Mouse (Mus musculus) forebrain, postnatal 0 days (tissue): ENCODE measurements around the gene Sfxn2. TPM values are rescaled to one million over a fixed set of nuclear protein-coding genes. Genes with fewer than 3 reads are reported as not detected.

Experiments used
- ATAC-seq: fragments of 200-750 bp; cut with Nextera tagmentation; 2 replicates; pipeline ENCODE4 v1.8.0; 2017; ENCODE audit warnings: mild to moderate bottlenecking, moderate library complexity
- DNase-seq: peaks from one replicate; pipeline ENCODE4 v3.0.0-alpha.2; 2015
- H3K27ac ChIP-seq: fragments of 300-500 bp; sonication (generic); 2 replicates; pipeline ENCODE4 v1.5.1; 2014; ENCODE audit warnings: low read depth, mild to moderate bottlenecking, antibody characterized with exemption, low read length, moderate library complexity, mixed read lengths
- H3K27me3 ChIP-seq: fragments of 300-500 bp; sonication (generic); 2 replicates; pipeline ENCODE4 v1.6.1; 2014; ENCODE audit warnings: mild to moderate bottlenecking, low read length, mixed read lengths; ENCODE audit not compliant: insufficient read depth
- H3K36me3 ChIP-seq: fragments of 300-500 bp; sonication (generic); 2 replicates; pipeline ENCODE4 v1.6.1; 2014; ENCODE audit warnings: mild to moderate bottlenecking, moderate library complexity; ENCODE audit not compliant: insufficient read depth
- H3K4me1 ChIP-seq: fragments of 300-500 bp; sonication (generic); 2 replicates; pipeline ENCODE4 v1.6.1; 2014; ENCODE audit warnings: antibody characterized with exemption; ENCODE audit not compliant: insufficient read depth
- H3K4me2 ChIP-seq: fragments of 300-500 bp; sonication (generic); 2 replicates; pipeline ENCODE4 v1.6.1; 2014; ENCODE audit warnings: low read depth, mild to moderate bottlenecking, moderate library complexity
- H3K4me3 ChIP-seq: fragments of 300-500 bp; sonication (generic); 2 replicates; pipeline ENCODE4 v1.5.1; 2014; ENCODE audit warnings: low read depth, low read length, mixed read lengths
- H3K9ac ChIP-seq: fragments of 300-500 bp; sonication (generic); 2 replicates; pipeline ENCODE4 v1.6.1; 2014; ENCODE audit warnings: mild to moderate bottlenecking
- H3K9me3 ChIP-seq: fragments of 300-500 bp; sonication (generic); 2 replicates; pipeline ENCODE4 v1.6.1; 2016; ENCODE audit warnings: low read length
- CTCF ChIP-seq: sonication (generic); IDR thresholded peaks from 2 replicates; pipeline ENCODE4 v1.5.1; 2016; ENCODE audit warnings: antibody characterized with exemption, control low read depth, low read depth
- WGBS: fragments of 180-500 bp; shearing (Covaris S2); extraction: QIAGEN DNeasy Blood & Tissue Kit; methylation state at CpG from one replicate; pipeline ENCODE4 v1.1.7; 2014; 5-methylcytosine and 5-hydroxymethylcytosine counted together
- polyA plus RNA-seq: library from polyadenylated mRNA; unstranded; fragments of >200 nt; fragmentation: Nextera tagmentation; extraction: Ambion mirVana; gene quantifications from 2 replicates; pipeline ENCODE4 v1.2.1, GENCODE M21; 2015
- total RNA-seq: library from RNA; depleted of rRNA; stranded (reverse); fragments of >200 nt; gene quantifications from 2 replicates; pipeline ENCODE4 v1.2.3, GENCODE M21; 2014

Sfxn2 gene
- total and polyA plus RNA-seq, 2 experiments from 2014 or later, result 10.6 to 12.6 TPM

DNA sequence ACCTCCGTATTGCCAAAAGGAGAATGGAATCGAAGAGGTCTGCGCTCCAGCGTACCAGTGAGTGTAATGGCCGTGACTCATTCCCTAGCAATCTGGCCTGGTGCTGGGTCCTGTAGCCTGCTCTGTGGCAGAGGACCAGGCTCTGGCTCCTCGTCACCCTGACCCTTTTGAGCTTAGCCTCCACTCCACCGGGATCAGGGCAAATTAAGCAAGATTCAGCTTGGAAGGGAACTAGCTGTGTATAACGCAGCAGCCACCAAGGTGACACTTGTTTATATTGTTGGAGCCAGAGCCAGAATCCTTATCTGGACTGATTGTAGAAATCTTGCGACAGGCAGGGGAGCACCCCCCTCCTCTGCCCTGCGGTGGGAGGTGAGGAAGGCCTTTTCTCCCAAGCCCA, 55.2 kb downstream of the Sfxn2 start:
- H3K4me2 ChIP-seq, result no peak overlapping the region
- no peaks in the 10 kb centered on the region for H3K27me3 ChIP-seq
- WGBS, result 89% methylated on average over 10 of the region's 10 CpGs
- no peaks in the 10 kb centered on the region for H3K9me3 ChIP-seq
- no peak overlapping the region for H3K4me3 ChIP-seq
- ATAC-seq (no peak), DNase-seq (no peak)
- H3K27ac ChIP-seq, result no peak overlapping the region
- TF ChIP-seq CTCF, result no peak
- no peak overlapping the region for H3K9ac ChIP-seq
- peaks cover 4% of the 10 kb centered on the region; the same call in 1 of the 2 replicates for H3K36me3 ChIP-seq
- 0 out of 2 replicates have a peak, but pooled peaks cover 3% of the 10 kb centered on the region for H3K4me1 ChIP-seq

DNA sequence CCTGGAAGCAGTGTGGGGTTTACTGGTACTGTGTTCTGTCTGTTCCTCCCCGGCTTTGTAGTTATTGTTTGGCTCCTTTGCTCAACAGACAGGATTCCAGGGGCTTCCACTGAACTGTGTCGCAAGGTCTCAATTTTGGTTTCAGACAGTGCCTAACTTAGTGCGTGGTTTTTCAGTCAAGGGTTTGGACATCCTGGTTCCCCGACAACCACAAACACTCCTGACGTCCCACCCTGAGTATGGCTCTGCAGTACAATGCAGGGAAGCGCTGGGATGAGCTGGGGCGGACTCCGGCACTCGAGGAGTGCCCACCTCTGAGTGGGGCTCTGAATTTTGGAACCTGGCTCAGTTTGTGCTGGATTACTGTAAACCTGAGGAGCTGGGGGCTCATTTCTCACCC, 56.6 kb downstream of the Sfxn2 start:
- H3K27me3 ChIP-seq, result no peaks in the 10 kb centered on the region
- H3K9ac ChIP-seq, result no peak overlapping the region; the same call in 1 of the 2 replicates
- no peaks in the 10 kb centered on the region for H3K4me1 ChIP-seq
- no peak overlapping the region for H3K27ac ChIP-seq
- no peaks in the 10 kb centered on the region for H3K9me3 ChIP-seq
- WGBS, result 77% methylated on average over 9 of the region's 9 CpGs
- no peak overlapping the region for H3K4me3 ChIP-seq
- no peak for TF ChIP-seq CTCF
- H3K36me3 ChIP-seq, result peaks cover 4% of the 10 kb centered on the region; the same call in 1 of the 2 replicates
- no peak for ATAC-seq
- H3K4me2 ChIP-seq, result no peak overlapping the region
- DNase-seq, result no peak

DNA sequence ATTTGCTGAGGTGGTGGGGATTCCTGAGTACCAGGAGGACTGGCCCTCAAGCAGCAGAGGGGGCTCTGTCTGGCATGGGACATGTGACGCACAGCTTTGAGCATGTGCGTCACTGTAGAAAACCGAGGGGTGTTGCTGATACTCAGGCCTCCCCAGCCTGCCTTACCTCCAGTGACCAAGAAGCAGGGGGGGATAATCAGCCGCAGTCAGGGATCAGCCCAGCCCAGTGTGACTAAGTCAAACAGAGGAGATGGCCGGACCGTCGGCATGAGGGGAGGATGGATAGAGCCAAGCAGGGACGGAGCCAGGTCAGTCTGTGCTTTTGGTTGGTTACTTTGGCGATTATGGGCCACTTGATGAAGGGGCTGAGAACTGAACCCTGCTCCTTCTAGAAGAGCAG, 58.5 kb downstream of the Sfxn2 start:
- ATAC-seq, result no peak
- H3K4me2 ChIP-seq, result no peak overlapping the region
- H3K9me3 ChIP-seq, result no peaks in the 10 kb centered on the region
- no peak overlapping the region for H3K4me3 ChIP-seq
- no peaks in the 10 kb centered on the region for H3K4me1 ChIP-seq
- no peak overlapping the region for H3K27ac ChIP-seq
- 85% methylated on average over 9 of the region's 9 CpGs for WGBS
- no peak for DNase-seq
- H3K9ac ChIP-seq, result no peak overlapping the region
- H3K36me3 ChIP-seq, result peaks cover 4% of the 10 kb centered on the region; the same call in 1 of the 2 replicates
- no peaks in the 10 kb centered on the region for H3K27me3 ChIP-seq
- no peak for TF ChIP-seq CTCF

DNA sequence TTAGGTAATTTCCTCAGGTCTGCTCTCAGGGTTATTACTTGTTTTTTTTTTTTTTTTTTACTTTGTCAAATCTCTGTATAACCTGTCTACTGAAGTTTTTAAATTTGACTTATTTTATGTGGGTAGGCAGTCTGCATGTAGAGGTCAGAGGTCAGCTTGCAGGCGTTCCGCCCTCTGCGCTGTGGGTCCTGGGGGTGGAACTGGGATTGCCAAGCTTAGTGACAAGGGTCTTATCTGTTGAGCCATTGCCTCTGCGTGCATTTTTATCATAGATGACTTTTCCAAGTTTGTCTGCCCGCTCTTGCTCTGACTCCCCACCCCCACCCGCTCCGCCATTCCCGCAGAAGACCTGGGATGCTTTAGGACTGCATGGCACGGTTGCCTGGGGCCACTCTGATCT, 62.6 kb downstream of the Sfxn2 start:
- no peak overlapping the region for H3K27ac ChIP-seq
- H3K4me1 ChIP-seq, result no peaks in the 10 kb centered on the region
- DNase-seq, result no peak
- WGBS, result 80% methylated on average over 9 of the region's 9 CpGs
- no peak overlapping the region for H3K4me2 ChIP-seq
- H3K9me3 ChIP-seq, result no peaks in the 10 kb centered on the region
- H3K9ac ChIP-seq, result no peak overlapping the region
- TF ChIP-seq CTCF, result no peak
- H3K27me3 ChIP-seq, result no peaks in the 10 kb centered on the region
- H3K36me3 ChIP-seq, result 0 out of 2 replicates have a peak, but pooled peaks cover 6% of the 10 kb centered on the region
- ATAC-seq, result no peak
- H3K4me3 ChIP-seq, result no peak overlapping the region

DNA sequence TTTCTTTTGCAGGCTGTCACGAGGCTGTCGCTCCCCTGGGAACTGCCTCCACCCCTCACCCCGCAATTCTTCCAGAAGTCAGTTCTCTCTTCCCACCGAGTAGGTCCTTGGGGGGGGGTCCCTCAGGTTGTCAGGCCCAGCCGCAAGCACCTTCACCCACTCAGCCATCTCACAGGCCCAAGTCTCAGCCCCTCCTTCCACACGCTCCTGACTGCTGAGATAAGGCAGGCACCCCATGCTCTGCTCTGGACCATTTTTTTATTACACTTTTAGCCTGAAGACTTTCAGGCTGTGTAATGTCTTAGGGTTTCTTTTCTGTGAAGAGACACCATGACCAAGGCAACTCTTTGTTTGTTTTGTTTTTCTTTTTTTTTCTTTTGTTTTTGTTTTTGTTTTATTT, 64.4 kb downstream of the Sfxn2 start:
- no peak overlapping the region for H3K9ac ChIP-seq
- no peak overlapping the region for H3K4me2 ChIP-seq
- ATAC-seq (no peak), DNase-seq (no peak)
- H3K4me1 ChIP-seq, result no peaks in the 10 kb centered on the region
- H3K9me3 ChIP-seq, result no peaks in the 10 kb centered on the region
- H3K27ac ChIP-seq, result no peak overlapping the region
- WGBS, result 86% methylated on average over 6 of the region's 6 CpGs
- H3K4me3 ChIP-seq, result no peak overlapping the region
- H3K27me3 ChIP-seq, result no peaks in the 10 kb centered on the region
- no peak for TF ChIP-seq CTCF
- H3K36me3 ChIP-seq, result 0 out of 2 replicates have a peak, but pooled peaks cover 6% of the 10 kb centered on the region

DNA sequence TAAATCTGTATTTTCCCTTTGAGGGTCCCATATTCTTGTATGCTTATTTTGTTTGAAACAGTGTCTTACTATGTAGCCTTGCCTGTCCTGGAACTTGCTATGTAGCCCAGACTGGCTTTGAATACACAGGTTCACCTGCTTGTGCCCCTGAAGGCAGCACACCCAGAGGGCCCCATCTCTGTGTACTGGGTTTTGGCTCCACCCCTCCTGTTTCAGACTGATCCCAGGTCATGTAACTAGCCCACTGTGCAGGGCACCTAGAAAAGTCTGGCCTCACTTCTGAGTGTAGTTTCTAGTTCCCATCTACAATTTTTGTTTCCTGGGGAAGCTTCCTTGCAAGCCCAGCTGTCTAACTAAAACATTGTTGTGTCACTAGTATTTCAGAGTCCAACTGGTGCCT, 65.9 kb downstream of the Sfxn2 start:
- Histone ChIP-seq H3K4me3 (no peak overlapping the region), H3K27me3 (no peaks in the 10 kb centered on the region), H3K9ac (no peak overlapping the region), H3K4me1 (peaks cover 6% of the 10 kb centered on the region), H3K36me3 (0 out of 2 replicates have a peak, but pooled peaks cover 6% of the 10 kb centered on the region), H3K27ac (no peak overlapping the region), H3K4me2 (no peak overlapping the region), H3K9me3 (no peaks in the 10 kb centered on the region)
- no peak for ATAC-seq
- no peak for DNase-seq
- TF ChIP-seq CTCF, result no peak

DNA sequence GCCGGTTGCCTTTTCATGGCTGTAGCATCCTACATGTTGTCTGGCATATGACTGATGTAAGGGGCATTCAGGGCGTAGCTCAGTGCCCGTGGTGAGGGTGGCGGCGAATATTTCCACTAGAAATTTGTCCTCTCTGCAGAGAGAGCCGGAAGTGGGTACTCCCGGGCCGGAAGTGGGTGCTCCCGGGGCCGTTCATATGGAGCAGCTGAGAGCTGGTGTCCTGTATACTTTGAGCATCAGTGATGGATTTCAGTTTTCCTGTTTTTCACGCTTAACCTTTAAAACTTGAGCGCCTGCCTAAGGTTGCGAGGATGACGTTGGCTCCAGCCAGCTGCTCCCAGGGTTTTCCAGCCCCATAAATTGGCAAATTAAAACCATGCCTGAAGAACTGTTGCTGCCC, 66.3 kb downstream of the Sfxn2 start:
- no peak for TF ChIP-seq CTCF
- 0 out of 2 replicates have a peak, but pooled peaks cover 6% of the 10 kb centered on the region for H3K36me3 ChIP-seq
- no peak overlapping the region for H3K4me2 ChIP-seq
- peaks cover 6% of the 10 kb centered on the region for H3K4me1 ChIP-seq
- no peak overlapping the region for H3K4me3 ChIP-seq
- H3K27ac ChIP-seq, result no peak overlapping the region
- DNase-seq, result no peak
- no peak overlapping the region for H3K9ac ChIP-seq
- no peaks in the 10 kb centered on the region for H3K27me3 ChIP-seq
- no peaks in the 10 kb centered on the region for H3K9me3 ChIP-seq
- no peak for ATAC-seq
- 91% methylated on average over 14 of the region's 14 CpGs for WGBS

DNA sequence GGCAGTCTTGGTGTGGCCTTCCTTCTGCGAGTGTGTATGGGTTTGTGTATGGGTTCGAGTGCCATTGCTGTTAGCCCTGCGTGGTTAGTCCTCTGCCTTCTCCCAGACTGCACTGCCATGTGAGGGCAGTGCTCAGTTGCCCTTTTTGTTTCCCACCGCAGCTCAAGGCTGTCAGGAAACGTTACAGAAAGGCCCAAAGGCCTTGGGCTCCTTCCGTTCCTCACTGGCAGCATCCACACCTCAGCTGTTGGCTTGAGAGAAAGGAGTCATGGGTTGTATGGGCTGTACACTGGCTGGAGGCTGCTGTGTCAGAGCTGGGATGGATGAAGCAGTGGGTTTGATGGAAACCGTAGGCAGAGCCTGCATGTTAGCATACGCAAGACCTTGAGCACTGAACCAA, 67.6 kb downstream of the Sfxn2 start:
- TF ChIP-seq CTCF, result no peak
- 84% methylated on average over 8 of the region's 8 CpGs for WGBS
- Histone ChIP-seq H3K4me1 (peaks cover 6% of the 10 kb centered on the region), H3K27me3 (no peaks in the 10 kb centered on the region), H3K36me3 (0 out of 2 replicates have a peak, but pooled peaks cover 6% of the 10 kb centered on the region), H3K9ac (no peak overlapping the region), H3K27ac (no peak overlapping the region), H3K9me3 (no peaks in the 10 kb centered on the region), H3K4me3 (no peak overlapping the region), H3K4me2 (no peak overlapping the region)
- DNase-seq (no peak), ATAC-seq (no peak)
